Mouse (Mus musculus): ENCODE measurements around the gene 4930432K21Rik.
A peak's percentile ranks its signal among the peaks of the same experiment; 100 is the strongest.

4930432K21Rik gene

GRCm38 (mm10) chr8:84149181-84149580 lies 1.4 kb downstream of the 4930432K21Rik start:
- DNase-seq, result peak; percentile 7

- no peak for DNase-seq
Observed at GRCm38 (mm10) chr8:84157620-84158019, 9.8 kb downstream of the 4930432K21Rik start.

GRCm38 (mm10) chr8:84167696-84168095 lies 19.9 kb downstream of the 4930432K21Rik start:
- DNase-seq, result no peak

GRCm38 (mm10) chr8:84170096-84170495 lies 22.3 kb downstream of the 4930432K21Rik start:
- DNase-seq, result no peak

GRCm38 (mm10) chr8:84173861-84174260 lies 26.0 kb downstream of the 4930432K21Rik start:
- no peak for DNase-seq

- DNase-seq, result no peak
Observed at GRCm38 (mm10) chr8:84176560-84176959, 28.7 kb downstream of the 4930432K21Rik start.

GRCm38 (mm10) chr8:84177405-84177804 lies 29.6 kb downstream of the 4930432K21Rik start:
- DNase-seq, result no peak

- no peak for DNase-seq
Observed at GRCm38 (mm10) chr8:84178592-84178991, 30.8 kb downstream of the 4930432K21Rik start.

GRCm38 (mm10) chr8:84179946-84180345 lies 32.1 kb downstream of the 4930432K21Rik start:
- DNase-seq, result no peak

GRCm38 (mm10) chr8:84180530-84181190 lies 32.8 kb downstream of the 4930432K21Rik start:
- DNase-seq, result no peak

- DNase-seq, result no peak
Observed at GRCm38 (mm10) chr8:84182833-84183232, 35.0 kb downstream of the 4930432K21Rik start.

GRCm38 (mm10) chr8:84183261-84184084 lies 35.6 kb downstream of the 4930432K21Rik start:
- no peak for DNase-seq

GRCm38 (mm10) chr8:84184085-84185043 lies 36.5 kb downstream of the 4930432K21Rik start:
- DNase-seq, result no peak

- no peak for DNase-seq
Observed at GRCm38 (mm10) chr8:84185117-84185516, 37.3 kb downstream of the 4930432K21Rik start, which contains the start of gene Nanos3. TSS of gene Nanos3 (minus strand) at chr8:84185217.

- peak; percentile 83 for DNase-seq
Observed at GRCm38 (mm10) chr8:84186547-84186946, 38.7 kb downstream of the 4930432K21Rik start.

GRCm38 (mm10) chr8:84187065-84187755 lies 39.4 kb downstream of the 4930432K21Rik start:
- peak; percentile 79 for DNase-seq

- no peak for DNase-seq
Observed at GRCm38 (mm10) chr8:84188671-84189070, 40.8 kb downstream of the 4930432K21Rik start.

GRCm38 (mm10) chr8:84189603-84190002 lies 41.8 kb downstream of the 4930432K21Rik start:
- peak; percentile 66 for DNase-seq

- no peak for DNase-seq
Observed at GRCm38 (mm10) chr8:84190191-84190867, 42.5 kb downstream of the 4930432K21Rik start.

- DNase-seq, result peak; percentile 55
Observed at GRCm38 (mm10) chr8:84192023-84192422, 44.2 kb downstream of the 4930432K21Rik start.

GRCm38 (mm10) chr8:84192555-84192954 lies 44.7 kb downstream of the 4930432K21Rik start:
- peak; percentile 77 for DNase-seq

GRCm38 (mm10) chr8:84193161-84193560 lies 45.3 kb downstream of the 4930432K21Rik start:
- no peak for DNase-seq

All from kidney, adult 18-20 months (tissue).